Mouse (Mus musculus) kidney, embryonic 14.5 days (tissue): ENCODE measurements around the gene Uba3. TPM values are rescaled to one million over a fixed set of nuclear protein-coding genes. Genes with fewer than 3 reads are reported as not detected.

Source experiments
- ATAC-seq: fragments of 200-750 bp; cut with Nextera tagmentation; 2 replicates; pipeline ENCODE4 v1.8.0; 2017; ENCODE audit warnings: moderate number of reproducible peaks, mild to moderate bottlenecking, moderate TSS enrichment, moderate library complexity; ENCODE audit not compliant: low FRiP score, low TSS enrichment
- H3K27ac ChIP-seq: fragments of 300-500 bp; sonication (generic); 2 replicates; pipeline ENCODE4 v1.5.1; 2014; ENCODE audit warnings: low read depth, mild to moderate bottlenecking, low read length, moderate library complexity, mixed read lengths
- H3K27me3 ChIP-seq: fragments of 300-500 bp; sonication (generic); 2 replicates; pipeline ENCODE4 v1.6.1; 2014; ENCODE audit warnings: mild to moderate bottlenecking, low read length; ENCODE audit not compliant: control insufficient read depth, insufficient read depth
- H3K36me3 ChIP-seq: fragments of 300-500 bp; sonication (generic); 2 replicates; pipeline ENCODE4 v1.6.1; 2014; ENCODE audit warnings: low read length, mixed read lengths; ENCODE audit not compliant: control insufficient read depth, insufficient read depth
- H3K4me1 ChIP-seq: fragments of 300-500 bp; sonication (generic); 2 replicates; pipeline ENCODE4 v1.6.1; 2014; ENCODE audit warnings: low read length, mixed read lengths; ENCODE audit not compliant: control insufficient read depth, insufficient read depth
- H3K4me2 ChIP-seq: fragments of 300-500 bp; sonication (generic); replicated peaks from 2 replicates; pipeline ENCODE4 v1.6.1; 2014; ENCODE audit warnings: low read depth, mild to moderate bottlenecking, low read length
- H3K4me3 ChIP-seq: fragments of 300-500 bp; sonication (generic); 2 replicates; pipeline ENCODE4 v1.5.1; 2014; ENCODE audit warnings: mild to moderate bottlenecking, low read length
- H3K9ac ChIP-seq: fragments of 300-500 bp; sonication (generic); 2 replicates; pipeline ENCODE4 v1.6.1; 2014; ENCODE audit warnings: low read depth, mild to moderate bottlenecking, low read length, moderate library complexity
- H3K9me3 ChIP-seq: fragments of 300-500 bp; sonication (generic); 2 replicates; pipeline ENCODE4 v1.6.1; 2016; ENCODE audit warnings: low read length; ENCODE audit not compliant: control insufficient read depth
- WGBS: fragments of 180-500 bp; shearing (Covaris S2); extraction: QIAGEN DNeasy Blood & Tissue Kit; methylation state at CpG from one replicate; pipeline ENCODE4 v1.1.7; 2014; 5-methylcytosine and 5-hydroxymethylcytosine counted together
- polyA plus RNA-seq: library from polyadenylated mRNA; unstranded; fragments of >200 nt; fragmentation: Nextera tagmentation; extraction: Ambion mirVana; gene quantifications from 2 replicates; pipeline ENCODE4 v1.2.1, GENCODE M21; 2014

Gene Uba3
- 86.5 and 89.9 TPM in 2 replicates for polyA plus RNA-seq

DNA sequence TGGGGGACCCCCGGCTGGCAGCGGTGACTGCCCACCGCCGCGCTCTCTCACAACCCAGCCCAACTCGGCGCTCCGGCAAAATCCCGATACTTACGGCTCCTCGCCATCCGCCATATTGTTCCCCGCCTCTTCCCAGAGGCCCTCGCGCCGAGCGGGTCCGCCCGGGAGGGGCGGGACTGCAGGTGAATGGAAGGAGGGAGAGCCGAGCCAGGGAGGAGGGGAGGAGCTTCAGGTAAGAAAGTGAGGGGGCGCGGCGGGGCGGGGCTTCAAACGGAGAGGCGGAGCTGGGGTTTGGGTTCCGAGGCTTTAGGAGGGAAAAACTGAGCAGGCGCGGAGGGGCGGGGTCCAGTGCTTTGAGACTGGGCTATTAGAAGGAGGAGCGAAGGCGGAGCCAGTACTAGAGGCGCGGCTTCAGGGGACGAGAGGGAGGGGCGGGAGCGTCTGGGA, at the start of gene Uba3:
Gene Uba3 (minus strand): TSS at position 209 of the 447 bp plus-strand sequence.
- H3K36me3 ChIP-seq = peaks cover 6% of the 10 kb centered on the region; the same call in 1 of the 2 replicates
- WGBS = under 1% methylated on average over 38 of the region's 38 CpGs
- H3K4me1 ChIP-seq = peaks cover 9% of the 10 kb centered on the region; the same call in 1 of the 2 replicates
- peak within 1 kb of the TSS; percentile 96 for H3K9ac ChIP-seq
- H3K4me3 ChIP-seq = peak within 1 kb of the TSS; percentile 96
- H3K9me3 ChIP-seq = no peaks in the 10 kb centered on the region
- ATAC-seq = peak; percentile 98
- H3K4me2 ChIP-seq = peak within 1 kb of the TSS; percentile 64
- peak within 1 kb of the TSS; percentile 83 for H3K27ac ChIP-seq
- no peaks in the 10 kb centered on the region for H3K27me3 ChIP-seq

DNA sequence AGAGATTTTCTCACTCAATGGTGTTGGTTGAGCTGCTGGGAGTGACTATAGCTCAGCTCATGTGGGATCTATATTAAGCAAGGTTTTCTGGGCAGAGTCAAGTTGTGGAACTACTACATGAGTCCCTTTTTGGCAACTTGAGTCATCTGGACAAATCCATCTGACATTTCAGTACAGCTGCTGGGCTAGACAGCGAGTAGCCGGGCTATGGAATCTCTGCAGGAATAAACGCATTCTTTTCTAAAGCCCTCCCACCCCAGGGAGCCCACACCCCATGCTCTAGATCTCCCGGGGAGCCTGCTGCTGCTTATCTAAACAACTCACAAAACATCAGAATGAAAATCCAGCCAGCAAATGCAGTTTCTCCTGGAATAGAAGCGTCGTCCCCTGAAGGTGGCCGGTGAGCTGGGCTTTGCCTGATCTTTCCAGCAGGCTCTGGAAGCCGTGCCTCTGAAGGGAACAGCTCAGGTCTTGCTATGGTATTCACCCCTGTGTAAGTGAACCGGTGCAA, 47.3 kb upstream of the Uba3 start, which contains the start of gene Lmod3:
Gene Lmod3 (minus strand): TSS at position 49 of the 511 bp plus-strand sequence.
- Histone ChIP-seq H3K27me3 (no peaks in the 10 kb centered on the region), H3K4me2 (no peak within 1 kb of the TSS), H3K9ac (no peak within 1 kb of the TSS), H3K9me3 (no peaks in the 10 kb centered on the region), H3K4me3 (no peak within 1 kb of the TSS), H3K4me1 (no peaks in the 10 kb centered on the region), H3K36me3 (no peaks in the 10 kb centered on the region), H3K27ac (no peak within 1 kb of the TSS)
- no peak for ATAC-seq
- 34% methylated on average over 9 of the region's 9 CpGs for WGBS

DNA sequence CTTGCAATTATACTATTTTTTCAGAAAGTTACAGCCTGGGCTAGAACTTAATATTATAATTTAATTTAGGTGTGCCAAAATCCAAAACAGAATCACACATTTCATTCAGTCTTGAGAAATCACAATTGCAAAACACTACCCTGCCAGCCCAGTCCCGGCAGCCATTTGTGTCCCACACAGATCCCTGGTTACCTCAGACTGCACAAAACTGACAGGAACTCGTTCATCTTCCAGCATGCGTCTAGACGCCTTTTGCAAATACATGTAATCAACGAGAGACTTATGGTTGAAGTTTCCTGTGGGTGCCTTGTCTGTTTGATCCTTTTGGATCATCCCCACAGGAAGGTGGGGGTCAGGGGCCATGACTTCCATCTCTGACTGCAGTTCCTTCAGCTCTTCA, 46.6 kb upstream of the Uba3 start:
- H3K36me3 ChIP-seq = no peaks in the 10 kb centered on the region
- no peak overlapping the region for H3K4me3 ChIP-seq
- H3K27ac ChIP-seq = no peak overlapping the region
- no peaks in the 10 kb centered on the region for H3K27me3 ChIP-seq
- no peaks in the 10 kb centered on the region for H3K4me1 ChIP-seq
- WGBS = 60% methylated on average over 5 of the region's 5 CpGs
- no peak for ATAC-seq
- H3K9ac ChIP-seq = no peak overlapping the region
- H3K9me3 ChIP-seq = no peaks in the 10 kb centered on the region
- no peak overlapping the region for H3K4me2 ChIP-seq

DNA sequence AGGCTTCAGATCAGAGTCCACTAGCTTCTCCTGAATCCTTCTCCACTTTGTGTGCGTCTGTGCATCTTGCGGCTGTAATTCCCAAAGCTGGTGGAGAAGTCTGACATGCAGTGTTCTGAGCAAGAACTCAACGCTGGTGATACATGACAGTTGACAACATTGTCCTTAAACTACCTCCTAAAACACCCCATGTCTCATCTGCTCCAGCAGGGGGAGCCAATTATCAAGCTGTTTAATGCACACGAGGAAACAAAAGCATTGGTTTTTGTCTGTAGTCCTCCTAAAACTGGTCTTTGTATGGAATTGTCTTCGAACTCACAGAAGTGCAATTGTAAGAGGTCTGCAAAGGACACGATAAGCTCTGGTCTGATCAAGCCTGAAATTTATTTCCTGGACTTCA, 45.5 kb upstream of the Uba3 start:
- H3K9me3 ChIP-seq = no peaks in the 10 kb centered on the region
- H3K27ac ChIP-seq = no peak overlapping the region
- no peaks in the 10 kb centered on the region for H3K4me1 ChIP-seq
- no peak overlapping the region for H3K4me2 ChIP-seq
- H3K36me3 ChIP-seq = no peaks in the 10 kb centered on the region
- H3K4me3 ChIP-seq = no peak overlapping the region
- no peaks in the 10 kb centered on the region for H3K27me3 ChIP-seq
- WGBS = 44% methylated on average over 6 of the region's 6 CpGs
- no peak overlapping the region for H3K9ac ChIP-seq
- no peak for ATAC-seq

DNA sequence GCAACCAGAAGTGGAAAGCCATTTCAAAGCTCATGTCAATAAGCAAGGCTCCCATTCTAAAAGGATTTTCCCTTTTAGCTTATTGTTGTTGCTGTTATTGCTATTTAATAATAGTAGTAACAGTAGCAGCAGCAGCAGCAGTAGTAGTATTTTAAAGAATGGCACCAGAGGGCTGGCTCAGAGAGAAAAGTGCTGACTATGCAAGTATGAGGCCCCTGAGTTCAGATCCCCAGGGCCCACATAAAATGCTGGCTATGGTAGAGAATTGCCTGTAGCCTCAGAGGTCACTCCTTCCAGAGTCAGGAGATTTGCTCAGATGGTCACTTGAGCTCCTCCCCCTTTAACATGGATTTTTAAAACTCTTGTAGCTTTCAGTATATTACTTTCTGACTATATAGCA, 39.8 kb upstream of the Uba3 start:
- H3K27ac ChIP-seq = no peak overlapping the region
- no peaks in the 10 kb centered on the region for H3K4me1 ChIP-seq
- no peaks in the 10 kb centered on the region for H3K27me3 ChIP-seq
- H3K9ac ChIP-seq = no peak overlapping the region
- no peaks in the 10 kb centered on the region for H3K36me3 ChIP-seq
- no peak overlapping the region for H3K4me2 ChIP-seq
- ATAC-seq = no peak
- H3K4me3 ChIP-seq = no peak overlapping the region
- H3K9me3 ChIP-seq = no peaks in the 10 kb centered on the region

DNA sequence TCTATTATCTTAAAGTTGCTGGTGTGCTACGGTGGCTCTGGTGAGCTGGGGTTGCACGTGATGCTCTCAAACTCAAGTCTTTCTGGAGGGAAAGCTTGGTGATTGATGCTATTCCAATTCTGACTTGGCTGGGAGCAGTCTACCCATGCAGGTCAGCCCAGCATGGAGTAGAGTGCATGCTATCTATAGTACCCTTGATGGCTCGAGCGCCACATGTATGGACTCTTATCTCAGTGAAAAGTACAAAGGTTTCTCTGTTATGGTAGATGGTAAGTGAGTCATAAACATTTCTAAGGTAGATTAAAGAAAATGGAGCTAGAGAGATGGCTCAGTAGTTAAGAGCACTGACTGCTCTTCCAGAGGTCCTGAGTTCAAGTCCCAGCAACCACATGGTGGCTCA, 37.1 kb upstream of the Uba3 start:
- Histone ChIP-seq H3K9ac (no peak overlapping the region), H3K4me3 (no peak overlapping the region), H3K27ac (no peak overlapping the region), H3K9me3 (no peaks in the 10 kb centered on the region), H3K27me3 (no peaks in the 10 kb centered on the region), H3K36me3 (no peaks in the 10 kb centered on the region), H3K4me1 (no peaks in the 10 kb centered on the region), H3K4me2 (no peak overlapping the region)
- no peak for ATAC-seq
- WGBS = 91% methylated on average over 4 of the region's 4 CpGs

DNA sequence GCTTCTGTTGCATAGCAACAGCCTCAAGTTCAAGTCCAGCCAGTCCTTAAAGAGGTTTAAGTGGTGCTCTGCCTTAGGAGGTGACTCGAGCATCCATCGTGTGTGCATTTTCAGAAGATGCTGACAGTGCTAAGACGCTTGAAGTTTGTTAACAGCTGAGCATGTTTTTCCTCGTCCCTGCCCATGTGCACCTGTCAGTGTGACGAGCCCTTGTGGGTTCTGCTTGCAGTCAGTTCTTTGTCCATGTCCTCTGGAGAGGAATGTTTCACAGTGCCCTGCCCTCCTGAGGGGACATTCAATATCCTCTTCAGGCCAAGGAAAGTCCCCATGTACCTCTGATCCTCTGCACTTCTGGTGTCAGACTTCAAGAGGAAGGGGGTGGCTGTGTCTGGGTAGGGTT, 34.6 kb upstream of the Uba3 start:
- H3K9me3 ChIP-seq = no peaks in the 10 kb centered on the region

DNA sequence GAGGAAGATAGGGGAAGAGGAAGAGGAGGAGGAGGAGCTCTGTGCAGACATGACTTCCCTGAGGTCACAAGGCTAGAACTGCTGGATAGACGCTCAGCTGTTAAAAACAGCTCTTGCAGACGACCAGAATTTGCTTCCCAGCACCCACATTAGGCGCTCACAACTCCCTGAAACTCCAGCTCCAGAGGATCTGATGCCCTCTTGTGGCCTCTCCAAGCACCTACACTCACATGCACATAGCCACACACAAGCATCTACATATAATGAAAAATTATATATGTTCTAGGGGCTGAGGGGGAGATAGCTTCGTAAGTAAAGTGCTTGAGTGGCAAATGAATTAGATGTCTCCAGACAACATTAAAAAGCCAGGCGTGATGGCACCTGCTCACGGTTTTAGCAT, 33.9 kb upstream of the Uba3 start:
- no peak for ATAC-seq
- H3K4me2 ChIP-seq = no peak overlapping the region

More for the DNA sequence above, 34.6 kb upstream of the Uba3 start:
- WGBS = 81% methylated on average over 5 of the region's 5 CpGs
- no peaks in the 10 kb centered on the region for H3K36me3 ChIP-seq
- H3K4me2 ChIP-seq = no peak overlapping the region
- no peak overlapping the region for H3K27ac ChIP-seq
- no peak overlapping the region for H3K4me3 ChIP-seq
- no peaks in the 10 kb centered on the region for H3K27me3 ChIP-seq
- H3K4me1 ChIP-seq = no peaks in the 10 kb centered on the region
- H3K9ac ChIP-seq = no peak overlapping the region
- ATAC-seq = no peak

DNA sequence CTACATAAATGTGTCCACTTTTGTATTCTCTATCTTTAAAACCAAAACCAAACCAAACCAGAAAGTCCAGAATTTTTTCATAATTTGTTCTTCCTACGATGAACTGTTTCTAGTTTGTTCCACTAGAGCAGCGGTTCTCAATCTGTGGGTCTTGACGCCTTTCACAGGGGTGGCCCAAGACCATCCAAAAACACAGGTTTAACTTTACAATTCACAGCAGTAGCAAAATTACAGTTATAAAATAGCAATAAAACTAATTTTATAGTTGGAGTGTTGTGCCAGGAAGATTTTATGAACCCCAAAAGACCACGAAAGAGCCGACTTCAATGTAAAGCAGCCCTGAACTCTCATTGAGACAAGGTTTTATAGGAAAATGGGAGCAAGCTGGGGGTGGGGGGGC, 30.6 kb upstream of the Uba3 start:
- Histone ChIP-seq H3K9ac (no peak overlapping the region), H3K27me3 (no peaks in the 10 kb centered on the region), H3K9me3 (no peaks in the 10 kb centered on the region), H3K36me3 (peaks cover 7% of the 10 kb centered on the region; the same call in 1 of the 2 replicates), H3K4me3 (no peak overlapping the region), H3K4me1 (no peaks in the 10 kb centered on the region), H3K27ac (no peak overlapping the region), H3K4me2 (no peak overlapping the region)
- ATAC-seq = no peak
- WGBS = 88% methylated on average over 5 of the region's 5 CpGs

More for the DNA sequence above, 33.9 kb upstream of the Uba3 start:
- Histone ChIP-seq H3K4me3 (no peak overlapping the region), H3K4me1 (no peaks in the 10 kb centered on the region), H3K36me3 (no peaks in the 10 kb centered on the region), H3K27me3 (no peaks in the 10 kb centered on the region), H3K9ac (no peak overlapping the region), H3K9me3 (no peaks in the 10 kb centered on the region), H3K27ac (no peak overlapping the region)
- 95% methylated on average over 6 of the region's 6 CpGs for WGBS
